Mouse (Mus musculus) hindbrain, embryonic 16.5 days (tissue): ENCODE measurements around the gene Prss42. TPM values are rescaled to one million over a fixed set of nuclear protein-coding genes. Genes with fewer than 3 reads are reported as not detected.

Experiments used
- ATAC-seq: fragments of 200-750 bp; cut with Nextera tagmentation; 2 replicates; pipeline ENCODE4 v1.8.0; 2017; ENCODE audit warnings: moderate TSS enrichment, moderate library complexity
- H3K27ac ChIP-seq: fragments of 300-500 bp; sonication (generic); 2 replicates; pipeline ENCODE4 v1.5.1; 2014; ENCODE audit warnings: low read depth, mild to moderate bottlenecking, control low read depth, low read length, moderate library complexity
- H3K27me3 ChIP-seq: fragments of 300-500 bp; sonication (generic); replicated peaks from 2 replicates; pipeline ENCODE4 v1.6.1; 2014; ENCODE audit warnings: low read length; ENCODE audit not compliant: control insufficient read depth, insufficient read depth
- H3K36me3 ChIP-seq: fragments of 300-500 bp; sonication (generic); 2 replicates; pipeline ENCODE4 v1.6.1; 2014; ENCODE audit warnings: mild to moderate bottlenecking, low read length, moderate library complexity, mixed read lengths; ENCODE audit not compliant: control insufficient read depth, insufficient read depth
- H3K4me1 ChIP-seq: fragments of 300-500 bp; sonication (generic); 2 replicates; pipeline ENCODE4 v1.6.1; 2014; ENCODE audit warnings: low read depth, low read length; ENCODE audit not compliant: control insufficient read depth, insufficient read depth
- H3K4me2 ChIP-seq: fragments of 300-500 bp; sonication (generic); 2 replicates; pipeline ENCODE4 v1.6.1; 2014; ENCODE audit warnings: mild to moderate bottlenecking, low read length, control low read depth, moderate library complexity
- H3K4me3 ChIP-seq: fragments of 300-500 bp; sonication (generic); 2 replicates; pipeline ENCODE4 v1.5.1; 2014; ENCODE audit warnings: mild to moderate bottlenecking, low read length, control low read depth, moderate library complexity
- H3K9ac ChIP-seq: fragments of 300-500 bp; sonication (generic); 2 replicates; pipeline ENCODE4 v1.6.1; 2014; ENCODE audit warnings: low read depth, mild to moderate bottlenecking, control low read depth, low read length, moderate library complexity
- H3K9me3 ChIP-seq: fragments of 300-500 bp; sonication (generic); 2 replicates; pipeline ENCODE4 v1.6.1; 2014; ENCODE audit warnings: mild to moderate bottlenecking, low read length, moderate library complexity; ENCODE audit not compliant: control insufficient read depth
- WGBS: fragments of 180-500 bp; shearing (Covaris S2); extraction: QIAGEN DNeasy Blood & Tissue Kit; methylation state at CpG from one replicate; pipeline ENCODE4 v1.1.7; 2014; 5-methylcytosine and 5-hydroxymethylcytosine counted together
- polyA plus RNA-seq: library from polyadenylated mRNA; unstranded; fragments of >200 nt; fragmentation: Nextera tagmentation; extraction: Ambion mirVana; gene quantifications from 2 replicates; pipeline ENCODE4 v1.2.1, GENCODE M21; 2015

Prss42 gene
- polyA plus RNA-seq, 1 experiment from 2014 or later, result not detected

GRCm38 (mm10) chr9:110781256-110781721 lies 16.7 kb upstream of the Prss42 start:
- H3K9me3 ChIP-seq, result no peaks in the 10 kb centered on the region
- H3K4me2 ChIP-seq, result peak overlapping the region; percentile 62
- H3K4me3 ChIP-seq, result peak overlapping the region; percentile 59
- peak; percentile 97 for ATAC-seq
- H3K27me3 ChIP-seq, result no peaks in the 10 kb centered on the region
- H3K9ac ChIP-seq, result peak overlapping the region; percentile 84
- H3K27ac ChIP-seq, result peak overlapping the region; percentile 88
- WGBS, result under 1% methylated on average over 42 of the region's 43 CpGs
- H3K4me1 ChIP-seq, result peaks cover 5% of the 10 kb centered on the region; the same call in 1 of the 2 replicates
- H3K36me3 ChIP-seq, result no peaks in the 10 kb centered on the region

GRCm38 (mm10) chr9:110781731-110782130 lies 16.2 kb upstream of the Prss42 start:
- H3K4me1 ChIP-seq, result peaks cover 5% of the 10 kb centered on the region; the same call in 1 of the 2 replicates
- no peaks in the 10 kb centered on the region for H3K27me3 ChIP-seq
- peak; percentile 80 for ATAC-seq
- H3K27ac ChIP-seq, result peak overlapping the region; percentile 88
- WGBS, result 1% methylated on average over 23 of the region's 23 CpGs
- no peaks in the 10 kb centered on the region for H3K36me3 ChIP-seq
- H3K9ac ChIP-seq, result peak overlapping the region; percentile 84
- H3K9me3 ChIP-seq, result no peaks in the 10 kb centered on the region
- peak overlapping the region; percentile 62 for H3K4me2 ChIP-seq
- peak overlapping the region; percentile 59 for H3K4me3 ChIP-seq

GRCm38 (mm10) chr9:110783611-110784010 lies 14.4 kb upstream of the Prss42 start:
- H3K4me3 ChIP-seq, result no peak overlapping the region
- no peak overlapping the region for H3K27ac ChIP-seq
- no peak for ATAC-seq
- H3K4me2 ChIP-seq, result no peak overlapping the region
- H3K36me3 ChIP-seq, result no peaks in the 10 kb centered on the region
- no peaks in the 10 kb centered on the region for H3K9me3 ChIP-seq
- H3K27me3 ChIP-seq, result no peaks in the 10 kb centered on the region
- no peak overlapping the region for H3K9ac ChIP-seq
- H3K4me1 ChIP-seq, result peaks cover 5% of the 10 kb centered on the region; the same call in 1 of the 2 replicates
- 34% methylated on average over 1 of the region's 1 CpGs for WGBS

- Histone ChIP-seq H3K4me2 (no peak overlapping the region), H3K27me3 (no peaks in the 10 kb centered on the region), H3K4me1 (no peaks in the 10 kb centered on the region), H3K27ac (no peak overlapping the region), H3K9me3 (no peaks in the 10 kb centered on the region), H3K4me3 (no peak overlapping the region), H3K9ac (no peak overlapping the region), H3K36me3 (no peaks in the 10 kb centered on the region)
- no peak for ATAC-seq
- 91% methylated on average over 3 of the region's 3 CpGs for WGBS
Measured at GRCm38 (mm10) chr9:110788169-110788568, 9.8 kb upstream of the Prss42 start.

- Histone ChIP-seq H3K4me2 (no peak overlapping the region), H3K9me3 (no peaks in the 10 kb centered on the region), H3K4me3 (no peak overlapping the region), H3K4me1 (no peaks in the 10 kb centered on the region), H3K36me3 (no peaks in the 10 kb centered on the region), H3K9ac (no peak overlapping the region), H3K27ac (no peak overlapping the region), H3K27me3 (no peaks in the 10 kb centered on the region)
- no peak for ATAC-seq
- 72% methylated on average over 4 of the region's 4 CpGs for WGBS
Measured at GRCm38 (mm10) chr9:110790462-110790861, 7.5 kb upstream of the Prss42 start.

GRCm38 (mm10) chr9:110797013-110797412 lies 953 bp upstream of the Prss42 start:
- no peak overlapping the region for H3K27ac ChIP-seq
- H3K4me2 ChIP-seq, result no peak overlapping the region
- H3K27me3 ChIP-seq, result no peaks in the 10 kb centered on the region
- H3K9me3 ChIP-seq, result no peaks in the 10 kb centered on the region
- H3K9ac ChIP-seq, result no peak overlapping the region
- H3K4me1 ChIP-seq, result no peaks in the 10 kb centered on the region
- no peak overlapping the region for H3K4me3 ChIP-seq
- H3K36me3 ChIP-seq, result no peaks in the 10 kb centered on the region
- WGBS, result 83% methylated on average over 10 of the region's 10 CpGs
- ATAC-seq, result no peak

- Histone ChIP-seq H3K4me3 (no peak overlapping the region), H3K9me3 (no peaks in the 10 kb centered on the region), H3K36me3 (no peaks in the 10 kb centered on the region), H3K4me2 (no peak overlapping the region), H3K4me1 (no peaks in the 10 kb centered on the region), H3K9ac (no peak overlapping the region), H3K27me3 (no peaks in the 10 kb centered on the region), H3K27ac (no peak overlapping the region)
- no peak for ATAC-seq
- WGBS, result 87% methylated on average over 8 of the region's 8 CpGs
Measured at GRCm38 (mm10) chr9:110800834-110801479, 3.0 kb downstream of the Prss42 start.

- H3K27ac ChIP-seq, result no peak overlapping the region
- no peak overlapping the region for H3K4me3 ChIP-seq
- no peak overlapping the region for H3K9ac ChIP-seq
- H3K4me2 ChIP-seq, result no peak overlapping the region
- WGBS, result 74% methylated on average over 4 of the region's 4 CpGs
- ATAC-seq, result no peak
- H3K4me1 ChIP-seq, result no peaks in the 10 kb centered on the region
- H3K9me3 ChIP-seq, result no peaks in the 10 kb centered on the region
- no peaks in the 10 kb centered on the region for H3K27me3 ChIP-seq
- no peaks in the 10 kb centered on the region for H3K36me3 ChIP-seq
Measured at GRCm38 (mm10) chr9:110803294-110803693, 5.3 kb downstream of the Prss42 start.

- H3K4me1 ChIP-seq, result no peaks in the 10 kb centered on the region
- no peak overlapping the region for H3K4me3 ChIP-seq
- H3K4me2 ChIP-seq, result no peak overlapping the region
- H3K27ac ChIP-seq, result no peak overlapping the region
- no peak overlapping the region for H3K9ac ChIP-seq
- no peaks in the 10 kb centered on the region for H3K36me3 ChIP-seq
- no peak for ATAC-seq
- WGBS, result 91% methylated on average over 4 of the region's 4 CpGs
- H3K27me3 ChIP-seq, result no peaks in the 10 kb centered on the region
- H3K9me3 ChIP-seq, result no peaks in the 10 kb centered on the region
Measured at GRCm38 (mm10) chr9:110810051-110810450, 12.1 kb downstream of the Prss42 start.
